Comparison of ENCODE assay signal across 20 mouse cellular contexts in genomic region chr5:116423746-116424145, GRCm38 (mm10). TPM values are rescaled to one million over a fixed set of nuclear protein-coding genes. Genes with fewer than 3 reads are reported as not detected.
DNase-seq lines count a peak whose midpoint lies in the region; ATAC-seq and TF ChIP-seq lines count a peak whose summit lies in the region.
"Had no signal": no experiment of that assay in that cellular context is flagged by ENCODE, and none has a peak within 500 bp of the region (broad histone marks: within the 10 kb centered on the region; RNA-seq: fewer than 3 reads in every experiment).

No protein-coding gene starts in this region.

- H3K9ac ChIP-seq in heart, embryonic 13.5 days, result no peak overlapping the region
- H3K9ac ChIP-seq in liver, postnatal 0 days (replicated peaks), result no peak overlapping the region
- no peak overlapping the region for H3K9ac ChIP-seq in liver, embryonic 11.5 days (ENCODE audit: low read depth, low read length)
- H3K9ac ChIP-seq in stomach, embryonic 15.5 days, result no peak overlapping the region
- H3K9ac ChIP-seq in stomach, postnatal 0 days (ENCODE audit: low read length), result no peak overlapping the region
- H3K9ac ChIP-seq: forebrain, postnatal 0 days; hindbrain, embryonic 15.5 days had no signal

- no peak for ATAC-seq in heart, embryonic 13.5 days (ENCODE audit: extremely low read depth, insufficient number of reproducible peaks, low FRiP score, low TSS enrichment)
- ATAC-seq in liver, postnatal 0 days, result no peak
- no peak for ATAC-seq in liver, embryonic 11.5 days (replicated peaks; ENCODE audit: low FRiP score)
- ATAC-seq in stomach, embryonic 15.5 days (ENCODE audit: insufficient read depth, low FRiP score, low read depth), result no peak
- ATAC-seq in stomach, postnatal 0 days (ENCODE audit: low FRiP score, low TSS enrichment), result no peak
- ATAC-seq: activated CD4-positive, CD25-positive, alpha-beta regulatory T cell, adult 4 months; forebrain, embryonic 13.5 days; forebrain, postnatal 0 days had no signal

- no peaks in the 10 kb centered on the region for H3K27me3 ChIP-seq in heart, embryonic 13.5 days (replicated peaks)
- no peaks in the 10 kb centered on the region for H3K27me3 ChIP-seq in liver, postnatal 0 days (ENCODE audit: insufficient read depth, low read length)
- no peaks in the 10 kb centered on the region; the same call in 1 of the 2 replicates for H3K27me3 ChIP-seq in liver, embryonic 11.5 days (replicated peaks; ENCODE audit: control insufficient read depth, insufficient read depth, low read length)
- H3K27me3 ChIP-seq in stomach, embryonic 15.5 days (replicated peaks), result no peaks in the 10 kb centered on the region
- no peaks in the 10 kb centered on the region for H3K27me3 ChIP-seq in stomach, postnatal 0 days (ENCODE audit: control insufficient read depth, insufficient read depth, low read length)
- H3K27me3 ChIP-seq: CH12.LX, Patski had no signal

- no peaks in the 10 kb centered on the region for H3K9me3 ChIP-seq in heart, embryonic 13.5 days
- H3K9me3 ChIP-seq in liver, postnatal 0 days (ENCODE audit: low read length), result no peaks in the 10 kb centered on the region
- H3K9me3 ChIP-seq in liver, embryonic 11.5 days (ENCODE audit: control insufficient read depth, low read length), result no peaks in the 10 kb centered on the region
- no peaks in the 10 kb centered on the region for H3K9me3 ChIP-seq in stomach, embryonic 15.5 days
- H3K9me3 ChIP-seq in stomach, postnatal 0 days (ENCODE audit: control insufficient read depth, low read length), result no peaks in the 10 kb centered on the region
- H3K9me3 ChIP-seq: embryonic facial prominence, embryonic 13.5 days; forebrain, embryonic 13.5 days; hindbrain, embryonic 15.5 days had no signal

- no peak overlapping the region for H3K4me2 ChIP-seq in heart, embryonic 13.5 days
- peak overlapping the region; percentile 61; the same call in 1 of the 2 replicates for H3K4me2 ChIP-seq in liver, postnatal 0 days (ENCODE audit: low read depth, low read length)
- H3K4me2 ChIP-seq in liver, embryonic 11.5 days, result no peak overlapping the region
- H3K4me2 ChIP-seq in stomach, embryonic 15.5 days, result no peak overlapping the region
- no peak overlapping the region for H3K4me2 ChIP-seq in stomach, postnatal 0 days (replicated peaks; ENCODE audit: low read depth)

- no peak for TF ChIP-seq EP300 in liver, postnatal 0 days (IDR thresholded peaks at IDR 0.05; ENCODE audit: low read depth)
- no peak for TF ChIP-seq EP300 in stomach, postnatal 0 days (optimal IDR thresholded peaks at IDR 0.05)

- peak; percentile 88 for DNase-seq in heart, adult 11 months
- DNase-seq in heart, postnatal 10 days, result no peak
- no peak for DNase-seq in heart, postnatal 4 days
- no peak for DNase-seq in liver, postnatal 0 days
- no peak for DNase-seq in liver, embryonic 11.5 days (ENCODE audit: low spot score)
- DNase-seq in stomach, postnatal 0 days (ENCODE audit: low spot score), result no peak
- DNase-seq: adrenal gland, postnatal 14 days; cerebellum, adult 11-12 months; cerebellum, adult 9-10 months; cerebellum, postnatal 25 days; forebrain, postnatal 0 days; gastrocnemius, postnatal 25 days had no signal

- 75% methylated on average over 8 of the region's 8 CpGs for WGBS in heart, embryonic 13.5 days
- 61% methylated on average over 8 of the region's 8 CpGs for WGBS in liver, postnatal 0 days (ENCODE audit: insufficient replicate concordance)
- 78% methylated on average over 8 of the region's 8 CpGs for WGBS in liver, embryonic 11.5 days
- 68% methylated on average over 8 of the region's 8 CpGs for WGBS in stomach, embryonic 15.5 days
- 66% methylated on average over 8 of the region's 8 CpGs for WGBS in stomach, postnatal 0 days

- H3K4me1 ChIP-seq in heart, embryonic 13.5 days, result peaks cover 59% of the 10 kb centered on the region
- H3K4me1 ChIP-seq in liver, postnatal 0 days (ENCODE audit: insufficient read depth), result peaks cover 7% of the 10 kb centered on the region; the same call in 1 of the 2 replicates
- H3K4me1 ChIP-seq in liver, embryonic 11.5 days (replicated peaks; ENCODE audit: control insufficient read depth, insufficient read depth, low read length), result peaks cover 13% of the 10 kb centered on the region
- H3K4me1 ChIP-seq in stomach, embryonic 15.5 days, result peaks cover 35% of the 10 kb centered on the region
- peaks cover 3% of the 10 kb centered on the region for H3K4me1 ChIP-seq in stomach, postnatal 0 days (replicated peaks; ENCODE audit: control insufficient read depth, insufficient read depth)

- H3K36me3 ChIP-seq in heart, embryonic 13.5 days, result no peaks in the 10 kb centered on the region
- H3K36me3 ChIP-seq in liver, postnatal 0 days (replicated peaks; ENCODE audit: insufficient read depth, low read length), result no peaks in the 10 kb centered on the region
- H3K36me3 ChIP-seq in liver, embryonic 11.5 days (ENCODE audit: control insufficient read depth, insufficient read depth, low read length), result no peaks in the 10 kb centered on the region
- no peaks in the 10 kb centered on the region for H3K36me3 ChIP-seq in stomach, embryonic 15.5 days
- no peaks in the 10 kb centered on the region for H3K36me3 ChIP-seq in stomach, postnatal 0 days (ENCODE audit: control insufficient read depth, insufficient read depth, low read length)
- H3K36me3 ChIP-seq: embryonic facial prominence, embryonic 13.5 days; hindbrain, embryonic 15.5 days had no signal

- no peak for TF ChIP-seq CTCF in liver, postnatal 0 days (IDR thresholded peaks at IDR 0.05; ENCODE audit: low read depth)
- no peak for TF ChIP-seq CTCF in stomach, postnatal 0 days (IDR thresholded peaks at IDR 0.05; ENCODE audit: low read depth)

- intact Hi-C loops in heart, postnatal 10 days (cut with DNase I), result loop anchor here (2.0 kb wide), 1 partner anchor 25 kb away; no protein-coding TSS in a partner anchor

- H3K4me3 ChIP-seq in heart, embryonic 13.5 days, result no peak overlapping the region
- no peak overlapping the region for H3K4me3 ChIP-seq in liver, postnatal 0 days (ENCODE audit: low read depth, low read length)
- no peak overlapping the region for H3K4me3 ChIP-seq in liver, embryonic 11.5 days (ENCODE audit: low read depth, low read length)
- H3K4me3 ChIP-seq in stomach, embryonic 15.5 days (replicated peaks), result no peak overlapping the region
- no peak overlapping the region for H3K4me3 ChIP-seq in stomach, postnatal 0 days (ENCODE audit: low read depth, low read length)
- H3K4me3 ChIP-seq: hindbrain, embryonic 15.5 days had no signal

- H3K27ac ChIP-seq in heart, embryonic 13.5 days (replicated peaks), result peak overlapping the region; percentile 94
- H3K27ac ChIP-seq in liver, postnatal 0 days (ENCODE audit: low read depth), result peak overlapping the region; percentile 62; the same call in 1 of the 2 replicates
- H3K27ac ChIP-seq in liver, embryonic 11.5 days (ENCODE audit: low read depth, low read length), result no peak overlapping the region
- H3K27ac ChIP-seq in stomach, embryonic 15.5 days, result peak overlapping the region; percentile 88; the same call in 1 of the 2 replicates
- H3K27ac ChIP-seq in stomach, postnatal 0 days (replicated peaks), result no peak overlapping the region; the same call in 1 of the 2 replicates
- H3K27ac ChIP-seq: embryonic facial prominence, embryonic 13.5 days; forebrain, embryonic 13.5 days; hindbrain, embryonic 15.5 days had no signal

RNA-seq across cellular contexts. Expression of gene Hspb8, which starts 1.1 kb away (rescaled TPM):
- total RNA-seq in heart, postnatal 10 days (2021), result 100 to 1,000 TPM; 155 to 178 TPM
- 30.6 and 32.6 TPM in 2 replicates for polyA plus RNA-seq in heart, embryonic 13.5 days (2015; fragmentation: Nextera tagmentation; extraction: Ambion mirVana)
- 10 to 100 TPM; 75.1 to 75.9 TPM for total RNA-seq in heart, postnatal 4 days (2021)
- 9.1 and 10.6 TPM in 2 replicates for polyA plus RNA-seq in liver, postnatal 0 days (2015; fragmentation: Nextera tagmentation; extraction: Ambion mirVana)
- polyA plus RNA-seq in liver, embryonic 11.5 days (2014; fragmentation: Nextera tagmentation; extraction: Ambion mirVana), result 2.6 and 3.5 TPM in 2 replicates
- polyA plus RNA-seq in stomach, embryonic 15.5 days (2015; fragmentation: Nextera tagmentation; extraction: Ambion mirVana), result 23.0 and 27.2 TPM in 2 replicates
- 28.9 and 29.0 TPM in 2 replicates for polyA plus RNA-seq in stomach, postnatal 0 days (2015; fragmentation: Nextera tagmentation; extraction: Ambion mirVana)
- total RNA-seq: CH12.LX had no signal
- polyA plus RNA-seq: activated CD4-positive, CD25-positive, alpha-beta regulatory T cell, adult 4 months had no signal

Comparison
In these comparisons a context has a peak if more than half of its experiments do, and no peak if none do; other contexts are left out.
1. H3K27ac ChIP-seq: peak in heart, embryonic 13.5 days (single experiment), liver, postnatal 0 days (single experiment) and stomach, embryonic 15.5 days (single experiment); none in liver, embryonic 11.5 days (single experiment) and stomach, postnatal 0 days (single experiment).